Mouse (Mus musculus): ENCODE measurements around the gene Kbtbd12. TPM values are rescaled to one million over a fixed set of nuclear protein-coding genes. Genes with fewer than 3 reads are reported as not detected.
A peak's percentile ranks its signal among the peaks of the same experiment; 100 is the strongest.

Gene Kbtbd12
- total RNA-seq, 2 experiments from 2014 or later = 0.37 to 0.67 TPM

DNA sequence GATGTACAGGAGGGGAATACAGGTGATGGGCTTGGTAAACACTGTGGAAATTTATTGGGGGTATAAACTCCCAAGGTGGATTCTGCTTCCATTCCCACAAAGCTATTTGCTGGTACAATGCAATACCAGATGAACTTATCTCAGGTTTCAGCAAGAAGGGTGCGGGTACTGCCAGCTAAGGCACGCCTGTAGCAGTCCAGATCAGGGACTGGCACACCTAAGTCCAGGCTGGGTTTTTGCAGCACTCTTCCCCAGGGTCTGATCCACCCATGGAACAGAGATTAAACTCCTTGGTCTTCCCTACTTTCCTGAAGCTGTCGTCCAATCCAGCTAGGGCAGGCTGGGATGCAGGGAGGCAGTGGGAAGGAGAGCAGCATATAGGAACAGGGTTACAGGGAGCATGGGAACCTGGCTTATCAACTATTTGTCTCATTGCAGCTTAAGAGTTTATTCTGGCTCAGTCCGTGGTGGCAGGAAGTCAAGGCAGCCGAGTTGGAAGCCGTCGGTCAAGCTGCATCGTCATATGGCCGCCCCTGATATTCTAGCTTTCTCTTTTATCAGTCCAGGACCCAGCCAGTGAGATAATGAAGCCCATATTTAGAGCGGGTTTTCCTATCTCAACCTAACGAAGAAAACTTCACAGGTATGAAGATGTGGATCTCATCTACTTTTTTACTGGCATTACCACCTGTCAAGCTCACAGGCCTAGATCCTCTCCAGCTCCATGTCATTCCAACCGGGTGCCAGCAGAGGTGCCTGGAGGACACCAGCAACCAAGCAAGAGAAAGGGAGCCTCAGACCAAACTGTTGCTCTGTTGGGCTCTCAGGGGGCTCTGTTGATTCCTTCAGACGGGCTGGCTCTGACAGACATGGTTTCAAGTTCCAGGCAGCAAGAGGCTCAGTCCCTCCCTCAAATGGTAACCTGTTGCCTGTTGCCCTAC, 135.4 kb downstream of the Kbtbd12 start:
- ATAC-seq (replicated peaks; ENCODE audit: poor library complexity) = peak; percentile 56

GRCm38 (mm10) chr6:88500405-88500767, 137.4 kb downstream of the Kbtbd12 start:
- ATAC-seq (replicated peaks; ENCODE audit: poor library complexity) = no peak

GRCm38 (mm10) chr6:88499481-88500404, 138.0 kb downstream of the Kbtbd12 start:
- ATAC-seq (replicated peaks; ENCODE audit: poor library complexity) = peak; percentile 23; the same call in 1 of the 2 replicates

Other genes with a start within 250 kb of the Kbtbd12 start
- 16.5 and 17.0 TPM in 2 replicates for gene Eefsec, start 191.4 kb downstream of the Kbtbd12 start, total RNA-seq (2015)
- 10.5 and 12.6 TPM in 2 replicates for gene Eefsec, start 191.4 kb downstream of the Kbtbd12 start, total RNA-seq (2017)
- 87.3 and 97.4 TPM in 2 replicates for gene Ruvbl1, start 172.5 kb downstream of the Kbtbd12 start, total RNA-seq (2015)
- gene Ruvbl1, start 172.5 kb downstream of the Kbtbd12 start, total RNA-seq (2017) = 195 and 222 TPM in 2 replicates
- 169 and 184 TPM in 2 replicates for gene Sec61a1, start 119.0 kb downstream of the Kbtbd12 start, total RNA-seq (2015)
- gene Sec61a1, start 119.0 kb downstream of the Kbtbd12 start, total RNA-seq (2017) = 140 and 153 TPM in 2 replicates
- 1.7 and 1.9 TPM in 2 replicates for gene Mgll, start 86.5 kb upstream of the Kbtbd12 start, total RNA-seq (2015)
- 1.6 and 2.7 TPM in 2 replicates for gene Mgll, start 86.5 kb upstream of the Kbtbd12 start, total RNA-seq (2017)
- 7.8 and 9.5 TPM in 2 replicates for gene Abtb1, start 204.0 kb upstream of the Kbtbd12 start, total RNA-seq (2015)
- 40.1 and 40.7 TPM in 2 replicates for gene Abtb1, start 204.0 kb upstream of the Kbtbd12 start, total RNA-seq (2017)
- 0.15 TPM in 1 of 2 replicates, not detected in the other for gene Podxl2, start 237.1 kb upstream of the Kbtbd12 start, total RNA-seq (2015)
- 0.41 and 0.92 TPM in 2 replicates for gene Podxl2, start 237.1 kb upstream of the Kbtbd12 start, total RNA-seq (2017)

Data from megakaryocyte progenitor cell, adult 5-6 weeks (primary cell).